Mouse (Mus musculus): ENCODE measurements at regions not wholly inside any gene's neighbourhood (a gene's known extent, or its start where the extent isn't known, plus 50 kb on each side); places are given as distances from the start of the nearest gene placed in this dataset.
A peak's percentile ranks its signal among the peaks of the same experiment; 100 is the strongest.

- peak; percentile 87 for DNase-seq
Measured at GRCm38 (mm10) chr11:50547776-50548175, 54.1 kb upstream of the Adamts2 start.

GRCm38 (mm10) chr11:50546456-50547144 lies 55.3 kb upstream of the Adamts2 start:
- DNase-seq: no peak

- DNase-seq: no peak
Measured at GRCm38 (mm10) chr11:50545421-50545820, 56.5 kb upstream of the Adamts2 start.

GRCm38 (mm10) chr11:50540136-50540535 lies 61.7 kb upstream of the Adamts2 start:
- no peak for DNase-seq

- DNase-seq: no peak
Measured at GRCm38 (mm10) chr11:50534266-50534665, 67.6 kb upstream of the Adamts2 start.

- no peak for DNase-seq
Measured at GRCm38 (mm10) chr11:50527923-50528322, 74.0 kb upstream of the Adamts2 start.

GRCm38 (mm10) chr11:50520162-50520561 lies 81.7 kb upstream of the Adamts2 start:
- no peak for DNase-seq

- no peak for DNase-seq
Measured at GRCm38 (mm10) chr11:50507882-50508281, 77.0 kb upstream of the Rufy1 start.

GRCm38 (mm10) chr11:50507498-50507824 lies 76.5 kb upstream of the Rufy1 start:
- DNase-seq: no peak

GRCm38 (mm10) chr11:50506820-50507497 lies 76.0 kb upstream of the Rufy1 start:
- no peak for DNase-seq

GRCm38 (mm10) chr11:50501352-50501751 lies 70.4 kb upstream of the Rufy1 start:
- DNase-seq: no peak

GRCm38 (mm10) chr11:50493123-50493476 lies 62.2 kb upstream of the Rufy1 start:
- DNase-seq: no peak

GRCm38 (mm10) chr11:50492399-50493122 lies 61.6 kb upstream of the Rufy1 start:
- DNase-seq: no peak

- DNase-seq: no peak
Measured at GRCm38 (mm10) chr11:50483821-50484220, 52.9 kb upstream of the Rufy1 start.

GRCm38 (mm10) chr11:50483116-50483515 lies 52.2 kb upstream of the Rufy1 start:
- no peak for DNase-seq

- no peak for DNase-seq
Measured at GRCm38 (mm10) chr11:50482607-50483006, 51.7 kb upstream of the Rufy1 start.
